23 mouse cellular contexts compared by ENCODE assay signal in the genomic region with DNA sequence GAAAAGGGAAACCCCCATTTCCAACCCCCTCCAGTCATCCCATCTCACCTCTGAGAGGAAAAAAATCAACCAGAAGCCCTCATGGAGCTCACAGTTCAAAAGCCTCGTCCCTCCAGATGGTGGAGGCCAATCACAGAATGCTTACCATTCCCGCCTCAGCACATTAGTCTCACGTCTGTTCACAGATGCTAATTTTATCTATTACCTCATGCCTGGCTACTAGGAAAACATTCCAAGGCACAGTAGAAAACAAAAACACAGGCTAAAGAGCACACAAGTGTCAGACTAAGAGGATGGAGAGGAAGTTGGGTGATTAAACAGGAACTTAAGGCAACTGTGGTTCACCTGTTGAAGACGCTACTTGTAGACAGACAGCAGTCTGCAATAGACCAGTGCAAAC. TPM values are rescaled to one million over a fixed set of nuclear protein-coding genes. Genes with fewer than 3 reads are reported as not detected.
A peak's percentile ranks its signal among the peaks of the same experiment; 100 is the strongest.
DNase-seq lines count a peak whose midpoint lies in the region; ATAC-seq and TF ChIP-seq lines count a peak whose summit lies in the region.
"Had no signal": no experiment of that assay in that cellular context is flagged by ENCODE, and none has a peak within 500 bp of the region (broad histone marks: within the 10 kb centered on the region; RNA-seq: fewer than 3 reads in every experiment).

No protein-coding gene starts in this region.

- H3K79me2 ChIP-seq in heart, adult 2 months (replicated peaks; ENCODE audit: control insufficient read depth, insufficient read depth, low read length), result no peaks in the 10 kb centered on the region

- 25% methylated on average over 4 of the region's 4 CpGs for WGBS in heart, adult 2 months
- WGBS in heart, postnatal 0 days, result 39% methylated on average over 4 of the region's 4 CpGs
- 48% methylated on average over 4 of the region's 4 CpGs for WGBS in heart, embryonic 12.5 days

- no peak overlapping the region for H3K9ac ChIP-seq in heart, adult 2 months (ENCODE audit: low read depth, low read length)
- no peak overlapping the region for H3K9ac ChIP-seq in heart, postnatal 0 days (replicated peaks; ENCODE audit: low read depth, low read length)
- no peak overlapping the region for H3K9ac ChIP-seq in heart, embryonic 12.5 days
- H3K9ac ChIP-seq: forebrain, embryonic 15.5 days; hindbrain, embryonic 14.5 days had no signal

- no peak for TF ChIP-seq EP300 in heart, adult 2 months (IDR thresholded peaks at IDR 0.05; ENCODE audit: insufficient read depth, low read depth, low read length)
- TF ChIP-seq EP300 in heart, postnatal 0 days (IDR thresholded peaks at IDR 0.05; ENCODE audit: low read depth), result no peak

- ATAC-seq in heart, postnatal 0 days (ENCODE audit: insufficient read depth, low read depth), result peak; percentile 76
- ATAC-seq in heart, embryonic 12.5 days (ENCODE audit: insufficient number of reproducible peaks, low FRiP score), result no peak
- ATAC-seq: activated CD4-positive, CD25-positive, alpha-beta regulatory T cell, adult 4 months; CD4-positive, CD25-positive, alpha-beta regulatory T cell, adult 4 months; forebrain, embryonic 15.5 days; hindbrain, postnatal 0 days; inflammation-experienced regulatory T-cells, adult 6 months; intestine, embryonic 16.5 days had no signal

- no peak overlapping the region for H3K27ac ChIP-seq in heart, adult 2 months
- no peak overlapping the region for H3K27ac ChIP-seq in heart, postnatal 0 days (ENCODE audit: low read depth)
- H3K27ac ChIP-seq in heart, embryonic 12.5 days (ENCODE audit: poor library complexity, severe bottlenecking), result no peak overlapping the region
- H3K27ac ChIP-seq: forebrain, embryonic 10.5 days; forebrain, embryonic 15.5 days; hindbrain, embryonic 14.5 days; hindbrain, postnatal 0 days had no signal

- H3K27me3 ChIP-seq in heart, adult 2 months (ENCODE audit: control insufficient read depth, insufficient read depth, low read length), result no peaks in the 10 kb centered on the region
- H3K27me3 ChIP-seq in heart, postnatal 0 days (ENCODE audit: control insufficient read depth, insufficient read depth, low read length), result no peaks in the 10 kb centered on the region
- no peaks in the 10 kb centered on the region for H3K27me3 ChIP-seq in heart, embryonic 12.5 days (replicated peaks)
- H3K27me3 ChIP-seq: forebrain, embryonic 15.5 days had no signal

- H3K36me3 ChIP-seq in heart, adult 2 months (ENCODE audit: control insufficient read depth, insufficient read depth, low read length), result no peaks in the 10 kb centered on the region
- no peaks in the 10 kb centered on the region for H3K36me3 ChIP-seq in heart, postnatal 0 days (replicated peaks; ENCODE audit: control insufficient read depth, insufficient read depth, low read length)
- no peaks in the 10 kb centered on the region for H3K36me3 ChIP-seq in heart, embryonic 12.5 days
- H3K36me3 ChIP-seq: forebrain, embryonic 10.5 days; forebrain, embryonic 15.5 days had no signal

- H3K4me1 ChIP-seq in heart, adult 2 months (ENCODE audit: control insufficient read depth, insufficient read depth, low read length), result no peaks in the 10 kb centered on the region
- H3K4me1 ChIP-seq in heart, postnatal 0 days (ENCODE audit: control insufficient read depth, insufficient read depth), result no peaks in the 10 kb centered on the region
- H3K4me1 ChIP-seq in heart, embryonic 12.5 days (replicated peaks), result no peaks in the 10 kb centered on the region
- H3K4me1 ChIP-seq: forebrain, embryonic 10.5 days; forebrain, embryonic 15.5 days had no signal

- no peak overlapping the region for H3K4me3 ChIP-seq in heart, adult 2 months
- no peak overlapping the region for H3K4me3 ChIP-seq in heart, postnatal 0 days (ENCODE audit: low read depth, low read length)
- H3K4me3 ChIP-seq in heart, embryonic 12.5 days, result no peak overlapping the region
- H3K4me3 ChIP-seq: forebrain, embryonic 10.5 days; forebrain, embryonic 15.5 days had no signal

- peak; percentile 69 for DNase-seq in heart, adult 11 months
- DNase-seq in heart, adult 2 months, result no peak
- peak; percentile 45 for DNase-seq in heart, postnatal 0 days (ENCODE audit: low spot score)
- DNase-seq in brain, embryonic 14.5 days (ENCODE audit: low read depth), result peak; percentile 34
- DNase-seq in urinary bladder, adult 2 months (ENCODE audit: low spot score), result no peak
- DNase-seq: adrenal gland, adult 8-10 months; adrenal gland, postnatal 25 days; cerebellum, adult 18-20 months; cerebellum, adult 9-10 months; cerebellum, postnatal 14 days; gastrocnemius, postnatal 10 days; heart, postnatal 36 days; kidney, adult 18-20 months had no signal

- intact Hi-C loops in heart, adult 2 months (cut with DNase I), result no loop called here

- no peak for TF ChIP-seq POLR2A in heart, adult 2 months (IDR thresholded peaks at IDR 0.05; ENCODE audit: insufficient read depth, low read depth, low read length)
- TF ChIP-seq POLR2A in brain, embryonic 14.5 days (IDR thresholded peaks at IDR 0.05; ENCODE audit: borderline replicate concordance, extremely low read depth, insufficient read depth, insufficient read length, poor library complexity, severe bottlenecking), result no peak

- H3K4me2 ChIP-seq in heart, postnatal 0 days (ENCODE audit: low read depth, low read length), result no peak overlapping the region
- no peak overlapping the region for H3K4me2 ChIP-seq in heart, embryonic 12.5 days
- H3K4me2 ChIP-seq: forebrain, embryonic 15.5 days; hindbrain, embryonic 14.5 days had no signal

- H3K9me3 ChIP-seq in heart, postnatal 0 days (replicated peaks; ENCODE audit: control insufficient read depth, low read length), result no peaks in the 10 kb centered on the region
- 0 out of 2 replicates have a peak, but pooled peaks cover 2% of the 10 kb centered on the region for H3K9me3 ChIP-seq in heart, embryonic 12.5 days (replicated peaks)
- H3K9me3 ChIP-seq: forebrain, embryonic 10.5 days; forebrain, embryonic 15.5 days had no signal

- TF ChIP-seq CTCF in heart, adult 2 months (IDR thresholded peaks at IDR 0.05), result no peak
- TF ChIP-seq CTCF in heart, postnatal 0 days (IDR thresholded peaks at IDR 0.05; ENCODE audit: low read depth), result no peak
- no peak for TF ChIP-seq CTCF in brain, embryonic 14.5 days (IDR thresholded peaks at IDR 0.05; ENCODE audit: borderline replicate concordance, extremely low read depth, insufficient read depth, insufficient read length)

RNA-seq across cellular contexts. Expression of gene Vldlr, which starts 54.4 kb away (rescaled TPM):
- 100 to 1,000 TPM; 211 to 261 TPM for total RNA-seq in heart, adult 2 months (2021)
- polyA plus RNA-seq in heart, adult 2 months (2012; rRNA removed), result 72.6 and 125 TPM in 2 replicates
- total RNA-seq in heart, postnatal 0 days (2014; rRNA removed; ENCODE audit: low replicate concordance), result 104 and 107 TPM in 2 replicates
- polyA plus RNA-seq in heart, postnatal 0 days (2015; fragmentation: Nextera tagmentation; extraction: Ambion mirVana), result 38.6 and 40.0 TPM in 2 replicates
- polyA plus RNA-seq in heart, embryonic 12.5 days (2016; fragmentation: Nextera tagmentation; extraction: Ambion mirVana), result 21.9 and 23.7 TPM in 2 replicates
- polyA plus RNA-seq in brain, embryonic 14.5 days (2012; rRNA removed), result 26.5 and 29.5 TPM in 2 replicates
- 14.2 and 16.0 TPM in 2 replicates for polyA plus RNA-seq in urinary bladder, adult 2 months (2012; rRNA removed)
- total RNA-seq: MEL had no signal
- polyA plus RNA-seq: activated CD4-positive, CD25-positive, alpha-beta regulatory T cell, adult 4 months; CD4-positive, CD25-positive, alpha-beta regulatory T cell, adult 4 months had no signal

Comparison
In these comparisons a context has a peak if more than half of its experiments do, and no peak if none do; other contexts are left out.
1. DNase-seq: peak in heart, adult 11 months (single experiment), heart, postnatal 0 days (single experiment) and brain, embryonic 14.5 days (single experiment); none in heart, adult 2 months (0 of 2) and urinary bladder, adult 2 months (single experiment).